ENCODE assay signal across 8 mouse cellular contexts in genomic region chr4:80911706-80912540, GRCm38 (mm10). TPM values are rescaled to one million over a fixed set of nuclear protein-coding genes. Genes with fewer than 3 reads are reported as not detected.
DNase-seq lines count a peak whose midpoint lies in the region; ATAC-seq lines count a peak whose summit lies in the region.

No protein-coding gene starts in this region.

- peak overlapping the region; percentile 73 for H3K9ac ChIP-seq in heart, embryonic 11.5 days (ENCODE audit: low read depth, low read length)
- peak overlapping the region; percentile 85 for H3K9ac ChIP-seq in kidney, embryonic 14.5 days (ENCODE audit: low read depth, low read length)
- H3K9ac ChIP-seq in limb, embryonic 15.5 days = peak overlapping the region; percentile 76

- peak; percentile 73 to 75 for DNase-seq in urinary bladder, adult 18-20 months (ENCODE audit: low spot score in 2 of 2)
- DNase-seq in urinary bladder, adult 2 months (ENCODE audit: low spot score) = no peak
- peak; percentile 70 for DNase-seq in fibroblast of lung, adult 2 months (ENCODE audit: low read depth)
- DNase-seq in neural tube, embryonic 10.5 days (ENCODE audit: extremely low spot score, low spot score) = peak; percentile 87
- peak; percentile 74 for DNase-seq in telencephalon, adult 2 months (ENCODE audit: low read depth, low spot score)

- H3K4me2 ChIP-seq in heart, embryonic 11.5 days = peak overlapping the region; percentile 96
- peak overlapping the region; percentile 77 for H3K4me2 ChIP-seq in kidney, embryonic 14.5 days (replicated peaks; ENCODE audit: low read depth, low read length)
- H3K4me2 ChIP-seq in limb, embryonic 15.5 days = peak overlapping the region; percentile 90

- peak overlapping the region; percentile 69 for H3K4me3 ChIP-seq in heart, embryonic 11.5 days (ENCODE audit: low read depth, low read length)
- peak overlapping the region; percentile 77 for H3K4me3 ChIP-seq in kidney, embryonic 14.5 days (ENCODE audit: low read length)
- H3K4me3 ChIP-seq in limb, embryonic 15.5 days = peak overlapping the region; percentile 76

- WGBS in heart, embryonic 11.5 days (ENCODE audit: insufficient replicate concordance) = 2% methylated on average over 22 of the region's 27 CpGs
- under 1% methylated on average over 25 of the region's 27 CpGs for WGBS in kidney, embryonic 14.5 days
- 3% methylated on average over 26 of the region's 27 CpGs for WGBS in limb, embryonic 15.5 days

- ATAC-seq in heart, embryonic 11.5 days (replicated peaks; ENCODE audit: insufficient number of reproducible peaks, low FRiP score, low TSS enrichment) = peak; percentile 79
- ATAC-seq in kidney, embryonic 14.5 days (ENCODE audit: low FRiP score, low TSS enrichment) = peak; percentile 95
- peak; percentile 84 for ATAC-seq in limb, embryonic 15.5 days (ENCODE audit: insufficient number of reproducible peaks, low FRiP score, low TSS enrichment, low read depth)

- no peaks in the 10 kb centered on the region for H3K27me3 ChIP-seq in heart, embryonic 11.5 days (ENCODE audit: control insufficient read depth, insufficient read depth, low read length)
- no peaks in the 10 kb centered on the region for H3K27me3 ChIP-seq in kidney, embryonic 14.5 days (ENCODE audit: control insufficient read depth, insufficient read depth, low read length)
- no peaks in the 10 kb centered on the region for H3K27me3 ChIP-seq in limb, embryonic 15.5 days

- no peaks in the 10 kb centered on the region for H3K4me1 ChIP-seq in heart, embryonic 11.5 days (ENCODE audit: control insufficient read depth, insufficient read depth, low read length)
- peaks cover 4% of the 10 kb centered on the region; the same call in 1 of the 2 replicates for H3K4me1 ChIP-seq in kidney, embryonic 14.5 days (ENCODE audit: control insufficient read depth, insufficient read depth, low read length)
- 0 out of 2 replicates have a peak, but pooled peaks cover 3% of the 10 kb centered on the region for H3K4me1 ChIP-seq in limb, embryonic 15.5 days

- no peaks in the 10 kb centered on the region for H3K9me3 ChIP-seq in heart, embryonic 11.5 days (replicated peaks; ENCODE audit: control insufficient read depth, low read length)
- H3K9me3 ChIP-seq in kidney, embryonic 14.5 days (ENCODE audit: control insufficient read depth, low read length) = no peaks in the 10 kb centered on the region
- no peaks in the 10 kb centered on the region for H3K9me3 ChIP-seq in limb, embryonic 15.5 days

- no peaks in the 10 kb centered on the region for H3K36me3 ChIP-seq in heart, embryonic 11.5 days (ENCODE audit: control insufficient read depth, insufficient read depth, low read length)
- H3K36me3 ChIP-seq in kidney, embryonic 14.5 days (ENCODE audit: control insufficient read depth, insufficient read depth, low read length) = no peaks in the 10 kb centered on the region
- no peaks in the 10 kb centered on the region for H3K36me3 ChIP-seq in limb, embryonic 15.5 days

- H3K27ac ChIP-seq in heart, embryonic 11.5 days (ENCODE audit: low read depth, low read length) = no peak overlapping the region
- H3K27ac ChIP-seq in kidney, embryonic 14.5 days (ENCODE audit: low read depth, low read length) = peak overlapping the region; percentile 71; the same call in 1 of the 2 replicates
- peak overlapping the region; percentile 83 for H3K27ac ChIP-seq in limb, embryonic 15.5 days

RNA-seq across cellular contexts. Expression of gene Lurap1l, which starts 1.5 kb away (rescaled TPM):
- 29.9 and 31.4 TPM in 2 replicates for polyA plus RNA-seq in urinary bladder, adult 2 months (2012; rRNA removed)
- polyA plus RNA-seq in heart, embryonic 11.5 days (2014; fragmentation: Nextera tagmentation; extraction: Ambion mirVana) = 1.7 and 2.5 TPM in 2 replicates
- 10.7 and 11.9 TPM in 2 replicates for polyA plus RNA-seq in kidney, embryonic 14.5 days (2014; fragmentation: Nextera tagmentation; extraction: Ambion mirVana)
- 31.2 and 32.9 TPM in 2 replicates for polyA plus RNA-seq in limb, embryonic 15.5 days (2015; fragmentation: Nextera tagmentation; extraction: Ambion mirVana)
